Mouse (Mus musculus) large intestine, adult 2 months (tissue): ENCODE results near the gene Psmb3. TPM values are rescaled to one million over a fixed set of nuclear protein-coding genes. Genes with fewer than 3 reads are reported as not detected.

Experiments used
- DNase-seq: peaks from one replicate; pipeline ENCODE4 v3.0.0-alpha.2; 2012; ENCODE audit warnings: low read depth, low spot score
- WGBS: fragments of 180-500 bp; shearing (Covaris S2); methylation state at CpG from one replicate; pipeline ENCODE4 v1.1.7; 2018; 5-methylcytosine and 5-hydroxymethylcytosine counted together
- polyA plus RNA-seq: library from polyadenylated mRNA; depleted of rRNA; stranded (reverse); fragments of >200 nt; gene quantifications from 2 replicates; pipeline ENCODE4 v1.2.3, GENCODE M21; 2012; rRNA removed

Psmb3 gene
- polyA plus RNA-seq, 1 experiment, result 538 TPM

DNA sequence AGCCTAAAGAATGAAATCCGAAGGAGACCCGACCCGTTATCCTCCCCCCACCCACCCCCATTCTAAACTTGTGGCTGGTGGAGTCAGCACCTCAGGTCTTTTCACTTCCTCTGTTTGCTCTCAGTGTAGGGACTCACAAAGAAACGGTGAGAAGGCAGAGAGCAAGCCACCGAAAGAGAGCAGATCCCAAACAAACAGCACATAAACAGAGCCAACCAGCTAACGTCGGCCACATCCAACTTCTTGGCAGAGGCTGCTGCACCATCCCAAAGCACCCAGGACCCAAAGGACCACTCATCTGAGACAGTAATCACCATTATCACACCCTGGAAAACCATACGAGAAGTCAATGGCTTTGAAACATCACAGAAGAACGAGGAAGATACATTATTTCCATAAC lies 40.2 kb downstream of the Psmb3 start:
- no peak for DNase-seq
- whole genome bisulfite sequencing, result 12% methylated on average over 9 of the region's 9 CpGs

- no peak for DNase-seq
- 2% methylated on average over 63 of the region's 63 CpGs for WGBS
Measured at GRCm38 (mm10) chr11:97744063-97744717, 41.0 kb downstream of the Psmb3 start, which contains the start of gene Pip4k2b. Gene Pip4k2b (minus strand): TSS chr11:97744704.

DNA sequence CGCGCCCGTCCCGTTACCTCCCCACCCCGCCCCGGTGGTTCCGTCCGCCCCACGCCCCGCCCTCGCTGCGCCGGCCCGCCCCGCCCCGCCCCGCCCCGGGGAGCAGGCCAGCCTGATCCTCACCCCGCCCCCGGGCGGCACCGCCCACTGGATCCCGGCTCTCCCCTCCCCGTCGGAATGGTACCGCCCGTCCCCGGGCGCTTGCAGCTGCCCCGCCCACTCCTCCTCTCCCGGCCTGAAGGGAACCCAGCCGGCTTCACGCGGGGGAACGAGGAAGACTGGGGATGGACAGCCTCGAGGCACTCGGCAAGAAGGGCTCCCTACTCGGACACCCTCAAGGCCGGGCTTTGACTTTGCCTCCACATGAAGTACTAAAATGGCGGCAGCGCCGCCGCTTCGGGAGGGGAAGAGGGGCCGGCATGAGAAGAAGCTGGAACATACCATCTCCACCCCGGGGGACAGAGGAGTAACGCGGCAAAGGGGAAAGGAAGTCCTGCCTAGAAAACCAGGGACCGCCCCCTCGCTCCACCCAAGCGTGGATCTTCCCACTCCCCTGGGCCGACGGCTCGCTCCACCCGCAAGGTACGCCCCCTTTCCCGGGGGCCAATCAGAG lies 41.6 kb downstream of the Psmb3 start:
- 2% methylated on average over 45 of the region's 57 CpGs for WGBS
- peak; percentile 98 for DNase-seq

- 2% methylated on average over 13 of the region's 13 CpGs for WGBS
- DNase-seq, result no peak
Measured at GRCm38 (mm10) chr11:97745331-97745721, 42.1 kb downstream of the Psmb3 start.

DNA sequence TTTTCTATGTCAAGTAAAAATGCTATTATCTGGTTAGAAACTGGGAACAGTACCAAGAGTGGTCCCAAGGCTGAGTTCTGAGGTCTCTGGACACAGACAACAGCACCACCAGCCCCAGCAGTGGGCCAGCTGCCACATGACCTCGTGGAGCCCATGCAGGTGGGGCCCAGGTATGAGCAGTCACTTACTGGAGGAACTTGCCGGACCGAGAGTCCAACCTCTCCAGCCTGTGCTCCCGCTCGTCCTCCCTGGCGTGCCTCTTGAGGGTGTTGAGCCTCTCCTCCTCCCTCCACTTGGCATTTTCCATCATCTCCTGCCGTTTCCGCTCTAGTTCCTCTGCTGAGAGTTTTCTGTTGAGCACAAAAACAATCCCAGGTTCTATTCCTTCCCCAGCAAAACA lies 44.6 kb downstream of the Psmb3 start:
- DNase-seq, result no peak
- 90% methylated on average over 8 of the region's 8 CpGs for WGBS

DNA sequence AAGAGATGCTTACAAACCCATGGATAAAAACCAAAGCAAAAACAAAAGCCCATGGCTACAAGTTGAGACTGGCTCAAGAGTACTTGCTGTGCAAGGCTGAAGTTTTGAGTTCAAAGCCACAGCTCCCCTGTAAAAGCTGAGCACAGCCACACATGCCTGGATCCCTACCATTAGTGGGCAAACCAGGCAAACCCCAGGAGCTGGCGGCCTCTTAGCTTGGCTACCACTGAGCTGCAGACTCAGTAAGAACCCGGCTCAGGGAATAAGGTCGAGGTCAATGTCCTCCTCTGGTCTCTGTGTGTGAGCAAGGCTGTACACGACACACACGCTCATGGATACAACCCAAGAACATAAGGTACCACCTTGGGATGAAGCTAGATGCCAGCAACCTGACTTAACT lies 45.3 kb downstream of the Psmb3 start:
- WGBS, result 83% methylated on average over 5 of the region's 5 CpGs

DNA sequence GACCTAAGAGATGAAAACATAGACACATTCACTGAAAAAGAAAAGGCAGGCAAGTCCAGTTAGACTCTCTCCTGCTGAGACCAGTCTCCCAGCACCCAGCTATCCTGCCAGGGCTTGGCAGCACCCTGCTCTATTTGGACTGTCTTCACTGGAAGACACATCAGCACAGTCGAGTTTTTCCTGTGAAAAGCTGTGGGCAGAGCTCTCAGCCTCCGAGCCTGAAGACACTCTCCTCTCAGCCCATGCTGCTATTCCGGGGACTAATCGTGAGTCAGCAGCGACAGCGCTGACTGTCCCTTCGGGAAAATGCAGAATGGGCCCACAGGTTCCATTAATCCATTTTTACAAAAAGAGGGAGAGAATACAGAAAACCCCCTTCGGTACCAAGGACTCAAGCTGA lies 50.1 kb downstream of the Psmb3 start:
- DNase-seq, result no peak
- 95% methylated on average over 8 of the region's 8 CpGs for WGBS

More for the DNA sequence above, 45.3 kb downstream of the Psmb3 start:
- DNase-seq, result no peak

DNA sequence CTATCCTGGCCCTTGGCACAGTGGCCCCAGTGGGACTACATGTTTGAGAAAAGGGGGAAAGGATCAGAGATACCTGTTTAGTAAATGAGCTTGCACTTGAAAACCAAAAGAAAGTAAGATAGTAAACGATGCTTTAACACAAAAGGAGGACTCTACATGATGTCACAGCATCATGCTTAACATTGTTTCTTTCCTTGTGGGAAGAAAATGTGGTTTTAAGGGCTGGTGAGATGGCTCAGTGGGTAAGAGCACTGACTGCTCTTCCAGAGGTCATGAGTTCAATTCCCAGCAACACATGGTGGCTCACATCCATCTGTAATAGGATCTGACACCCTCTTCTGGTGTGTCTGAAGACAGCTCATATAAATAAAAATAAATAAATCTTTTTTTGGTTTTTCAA lies 54.9 kb downstream of the Psmb3 start:
- WGBS, result 93% methylated on average over 1 of the region's 1 CpGs

DNA sequence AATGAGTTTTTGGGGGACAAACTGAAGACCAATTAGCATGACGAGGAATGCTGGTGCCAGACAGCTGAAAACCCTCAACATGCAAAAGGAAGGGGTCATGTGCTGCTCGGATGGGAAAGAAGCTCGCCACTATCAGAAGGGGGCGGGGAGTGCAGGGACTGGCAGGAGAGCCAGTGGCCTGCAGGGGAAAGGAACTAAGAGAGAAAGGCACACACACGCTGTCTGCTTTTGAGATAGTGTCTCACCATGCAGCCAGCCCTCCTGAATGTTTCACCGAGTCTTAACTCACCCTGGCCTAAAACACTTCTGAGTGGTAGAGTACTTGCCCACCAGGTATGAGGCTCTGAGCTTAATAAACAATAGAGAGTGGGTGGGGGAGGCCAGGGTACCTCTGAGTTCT lies 55.7 kb downstream of the Psmb3 start:
- DNase-seq, result no peak
- 83% methylated on average over 6 of the region's 6 CpGs for WGBS

More for the DNA sequence above, 54.9 kb downstream of the Psmb3 start:
- DNase-seq, result no peak

GRCm38 (mm10) chr11:97761638-97762037 lies 58.4 kb downstream of the Psmb3 start:
- DNase-seq, result no peak

Other genes with a start within 250 kb of the Psmb3 start
- gene 4933428G20Rik, start 203.1 kb upstream of the Psmb3 start, polyA plus RNA-seq, result not detected in 2 replicates
- gene Srcin1, start 127.2 kb upstream of the Psmb3 start, polyA plus RNA-seq, result 0.14 and 0.19 TPM in 2 replicates
- 1.2 and 1.5 TPM in 2 replicates for gene Epop, start 73.7 kb upstream of the Psmb3 start, polyA plus RNA-seq
- gene Mllt6, start 40.0 kb upstream of the Psmb3 start, polyA plus RNA-seq, result 15.8 and 23.9 TPM in 2 replicates
- gene Cisd3, start 17.6 kb upstream of the Psmb3 start, polyA plus RNA-seq, result 318 and 359 TPM in 2 replicates
- gene Pcgf2, start 2.9 kb upstream of the Psmb3 start, polyA plus RNA-seq, result 26.2 and 38.3 TPM in 2 replicates
- 4.5 and 5.3 TPM in 2 replicates for gene Pip4k2b, start 41.3 kb downstream of the Psmb3 start, polyA plus RNA-seq
- gene Cwc25, start 63.2 kb downstream of the Psmb3 start, polyA plus RNA-seq, result 5.1 and 7.0 TPM in 2 replicates
- 0.22 TPM in 1 of 2 replicates, not detected in the other for gene 1700001P01Rik, start 72.5 kb downstream of the Psmb3 start, polyA plus RNA-seq
- gene Rpl23, start 79.0 kb downstream of the Psmb3 start, polyA plus RNA-seq, result 115 and 147 TPM in 2 replicates
- gene Lasp1, start 95.6 kb downstream of the Psmb3 start, polyA plus RNA-seq, result 251 and 313 TPM in 2 replicates
- gene B230217C12Rik, start 137.4 kb downstream of the Psmb3 start, polyA plus RNA-seq, result 1.2 and 1.4 TPM in 2 replicates
- 0.27 and 0.33 TPM in 2 replicates for gene Fbxo47, start 180.8 kb downstream of the Psmb3 start, polyA plus RNA-seq